In the genomic region with DNA sequence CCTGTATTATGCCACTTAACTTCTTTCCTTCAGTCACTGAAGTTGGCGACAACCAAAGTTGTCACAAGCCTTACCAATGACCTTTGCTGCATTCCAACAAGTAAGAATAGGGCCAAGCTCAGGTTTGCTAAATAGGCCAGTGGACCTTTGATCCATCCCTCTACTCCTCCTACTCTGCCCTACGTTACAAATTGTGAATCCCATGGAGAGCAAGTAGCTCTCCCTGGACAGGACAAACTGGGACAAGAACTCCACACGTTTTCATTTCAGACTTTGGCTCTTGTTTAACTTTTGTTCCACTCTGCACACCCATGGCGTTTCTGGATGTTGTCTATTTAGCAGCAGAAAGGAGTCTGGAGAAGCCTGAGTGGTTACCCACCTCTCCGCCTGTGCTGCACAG, we compare ENCODE assay signal across 20 mouse cellular contexts. TPM values are rescaled to one million over a fixed set of nuclear protein-coding genes. Genes with fewer than 3 reads are reported as not detected.
A peak's percentile ranks its signal among the peaks of the same experiment; 100 is the strongest.
DNase-seq lines count a peak whose midpoint lies in the region; ATAC-seq and TF ChIP-seq lines count a peak whose summit lies in the region.
"Had no signal": no experiment of that assay in that cellular context is flagged by ENCODE, and none has a peak within 500 bp of the region (broad histone marks: within the 10 kb centered on the region; RNA-seq: fewer than 3 reads in every experiment).

No protein-coding gene starts in this region.

- no peak overlapping the region; the same call in 1 of the 2 replicates for H3K4me2 ChIP-seq in kidney, embryonic 14.5 days (replicated peaks; ENCODE audit: low read depth, low read length)
- peak overlapping the region; percentile 27 for H3K4me2 ChIP-seq in kidney, postnatal 0 days (ENCODE audit: low read length)
- peak overlapping the region; percentile 25 for H3K4me2 ChIP-seq in liver, embryonic 13.5 days
- H3K4me2 ChIP-seq: forebrain, embryonic 13.5 days; heart, embryonic 15.5 days; hindbrain, embryonic 15.5 days; midbrain, embryonic 12.5 days had no signal

- TF ChIP-seq POLR2A in kidney, adult 2 months (IDR thresholded peaks at IDR 0.05; ENCODE audit: low read depth, low read length), result no peak

- 45% methylated on average over 5 of the region's 5 CpGs for WGBS in kidney, adult 2 months
- 71% methylated on average over 5 of the region's 5 CpGs for WGBS in kidney, embryonic 14.5 days
- WGBS in kidney, postnatal 0 days, result 60% methylated on average over 5 of the region's 5 CpGs
- WGBS in liver, embryonic 13.5 days (ENCODE audit: insufficient replicate concordance), result 45% methylated on average over 5 of the region's 5 CpGs

- no peak overlapping the region for H3K4me3 ChIP-seq in kidney, adult 2 months (ENCODE audit: insufficient read depth, low read depth, low read length)
- H3K4me3 ChIP-seq in kidney, embryonic 14.5 days (ENCODE audit: low read length), result no peak overlapping the region
- no peak overlapping the region for H3K4me3 ChIP-seq in kidney, postnatal 0 days (replicated peaks; ENCODE audit: low read depth, low read length)
- H3K4me3 ChIP-seq in liver, embryonic 13.5 days (replicated peaks), result no peak overlapping the region
- no peak overlapping the region for H3K4me3 ChIP-seq in gastrocnemius, adult 2 months
- H3K4me3 ChIP-seq: forebrain, embryonic 13.5 days; heart, embryonic 15.5 days; hindbrain, embryonic 15.5 days; layer of hippocampus, adult 2 months; limb, embryonic 10.5 days; midbrain, embryonic 12.5 days had no signal

- no peak overlapping the region for H3K9ac ChIP-seq in kidney, embryonic 14.5 days (ENCODE audit: low read depth, low read length)
- no peak overlapping the region for H3K9ac ChIP-seq in kidney, postnatal 0 days (ENCODE audit: low read depth, low read length)
- no peak overlapping the region for H3K9ac ChIP-seq in liver, embryonic 13.5 days
- H3K9ac ChIP-seq: forebrain, embryonic 13.5 days; heart, embryonic 15.5 days; hindbrain, embryonic 15.5 days; midbrain, embryonic 12.5 days had no signal

- H3K36me3 ChIP-seq in kidney, adult 2 months (ENCODE audit: control insufficient read depth, insufficient read depth, low read length), result no peaks in the 10 kb centered on the region
- H3K36me3 ChIP-seq in kidney, embryonic 14.5 days (ENCODE audit: control insufficient read depth, insufficient read depth, low read length), result no peaks in the 10 kb centered on the region
- H3K36me3 ChIP-seq in kidney, postnatal 0 days (ENCODE audit: insufficient read depth, low read length), result no peaks in the 10 kb centered on the region
- no peaks in the 10 kb centered on the region for H3K36me3 ChIP-seq in liver, embryonic 13.5 days
- H3K36me3 ChIP-seq: heart, embryonic 15.5 days; hindbrain, embryonic 15.5 days; limb, embryonic 10.5 days; midbrain, embryonic 12.5 days had no signal

- H3K4me1 ChIP-seq in kidney, adult 2 months (ENCODE audit: control insufficient read depth, insufficient read depth, low read length), result peaks cover 4% of the 10 kb centered on the region; the same call in 1 of the 2 replicates
- no peaks in the 10 kb centered on the region for H3K4me1 ChIP-seq in kidney, embryonic 14.5 days (ENCODE audit: control insufficient read depth, insufficient read depth, low read length)
- no peaks in the 10 kb centered on the region for H3K4me1 ChIP-seq in kidney, postnatal 0 days (replicated peaks; ENCODE audit: insufficient read depth, low read length)
- no peaks in the 10 kb centered on the region for H3K4me1 ChIP-seq in liver, embryonic 13.5 days (replicated peaks)

- no peak for TF ChIP-seq CTCF in kidney, adult 2 months (conservative IDR thresholded peaks at IDR 0.05; ENCODE audit: insufficient read depth, insufficient read length, low read depth, low read length)
- TF ChIP-seq CTCF in kidney, postnatal 0 days (IDR thresholded peaks at IDR 0.05; ENCODE audit: low read depth), result no peak
- no peak for TF ChIP-seq CTCF in gastrocnemius, adult 2 months (IDR thresholded peaks at IDR 0.05)

- peak; percentile 87 for DNase-seq in kidney, adult 2 months
- DNase-seq in kidney, postnatal 0 days (ENCODE audit: low spot score), result no peak
- DNase-seq in liver, embryonic 13.5 days, result no peak
- no peak for DNase-seq in heart, postnatal 10 days
- no peak for DNase-seq in urinary bladder, postnatal 14 days (ENCODE audit: low spot score)
- no peak for DNase-seq in gastrocnemius, adult 2 months
- DNase-seq: adrenal gland, adult 8-10 months; cerebellum, adult 2 months; lung, adult 18-20 months; lung, postnatal 10 days; right cerebral cortex, postnatal 14 days had no signal

- no peaks in the 10 kb centered on the region for H3K9me3 ChIP-seq in kidney, embryonic 14.5 days (ENCODE audit: control insufficient read depth, low read length)
- no peaks in the 10 kb centered on the region for H3K9me3 ChIP-seq in kidney, postnatal 0 days (replicated peaks; ENCODE audit: low read length)
- H3K9me3 ChIP-seq in liver, embryonic 13.5 days (replicated peaks), result no peaks in the 10 kb centered on the region
- H3K9me3 ChIP-seq: forebrain, embryonic 13.5 days; heart, embryonic 15.5 days; hindbrain, embryonic 15.5 days; limb, embryonic 10.5 days; midbrain, embryonic 12.5 days had no signal

- peak overlapping the region; percentile 71 for H3K27ac ChIP-seq in kidney, adult 2 months (ENCODE audit: insufficient read depth, low read depth, low read length)
- no peak overlapping the region for H3K27ac ChIP-seq in kidney, embryonic 14.5 days (ENCODE audit: low read depth, low read length)
- no peak overlapping the region for H3K27ac ChIP-seq in kidney, postnatal 0 days
- H3K27ac ChIP-seq in liver, embryonic 13.5 days, result peak overlapping the region; percentile 43; the same call in 1 of the 2 replicates
- no peak overlapping the region for H3K27ac ChIP-seq in gastrocnemius, adult 2 months
- H3K27ac ChIP-seq: forebrain, embryonic 13.5 days; heart, embryonic 15.5 days; hindbrain, embryonic 15.5 days; layer of hippocampus, adult 2 months; limb, embryonic 10.5 days; midbrain, embryonic 12.5 days had no signal

- intact Hi-C loops in heart, postnatal 10 days (cut with DNase I), result no loop called here
- intact Hi-C loops in gastrocnemius, adult 2 months (cut with DNase I), result no loop called here

- no peak for ATAC-seq in kidney, embryonic 14.5 days (ENCODE audit: low FRiP score, low TSS enrichment)
- peak; percentile 78; the same call in 1 of the 2 replicates for ATAC-seq in kidney, postnatal 0 days (replicated peaks; ENCODE audit: low FRiP score, low read depth)
- ATAC-seq in liver, embryonic 13.5 days (ENCODE audit: low read depth), result peak; percentile 57; the same call in 1 of the 2 replicates
- ATAC-seq: forebrain, embryonic 13.5 days; Patski had no signal

- H3K27me3 ChIP-seq in kidney, adult 2 months (replicated peaks; ENCODE audit: control insufficient read depth, insufficient read depth, low read length), result no peaks in the 10 kb centered on the region
- H3K27me3 ChIP-seq in kidney, embryonic 14.5 days (ENCODE audit: control insufficient read depth, insufficient read depth, low read length), result no peaks in the 10 kb centered on the region; the same call in 1 of the 2 replicates
- H3K27me3 ChIP-seq in kidney, postnatal 0 days (ENCODE audit: insufficient read depth, low read length), result no peaks in the 10 kb centered on the region
- H3K27me3 ChIP-seq in liver, embryonic 13.5 days, result peaks cover 3% of the 10 kb centered on the region; the same call in 1 of the 2 replicates
- H3K27me3 ChIP-seq: hindbrain, embryonic 15.5 days; Patski had no signal

RNA-seq across cellular contexts. Expression of a gene that starts 3.5 kb away (rescaled TPM):
- 17.7 and 18.2 TPM in 2 replicates for polyA plus RNA-seq in kidney, adult 2 months (2012; rRNA removed)
- polyA plus RNA-seq in kidney, embryonic 14.5 days (2014; fragmentation: Nextera tagmentation; extraction: Ambion mirVana), result 22.2 and 32.5 TPM in 2 replicates
- polyA plus RNA-seq in kidney, postnatal 0 days (2015; fragmentation: Nextera tagmentation; extraction: Ambion mirVana), result 36.0 and 38.0 TPM in 2 replicates
- 17.8 and 24.3 TPM in 2 replicates for polyA plus RNA-seq in liver, embryonic 13.5 days (2015; fragmentation: Nextera tagmentation; extraction: Ambion mirVana)
- under 1 TPM; 0.47 to 0.72 TPM for total RNA-seq in heart, postnatal 10 days (2021)
- total RNA-seq in gastrocnemius, adult 2 months (2021), result 1 to 10 TPM; 1.5 to 1.6 TPM
- total RNA-seq: monocyte, adult 5-6 weeks had no signal

Comparison
In these comparisons a context has a peak if more than half of its experiments do, and no peak if none do; other contexts are left out.
1. H3K27ac ChIP-seq: peak in kidney, adult 2 months (single experiment) and liver, embryonic 13.5 days (single experiment); none in kidney, embryonic 14.5 days (single experiment), kidney, postnatal 0 days (single experiment) and gastrocnemius, adult 2 months (single experiment).